Mouse (Mus musculus) embryonic facial prominence, embryonic 11.5 days (tissue): ENCODE results near the gene Hpd. TPM values are rescaled to one million over a fixed set of nuclear protein-coding genes. Genes with fewer than 3 reads are reported as not detected.
"Not testable (repeated sequence)": the region's sequence is repeated elsewhere in the genome, so short reads cannot be mapped to it uniquely, and the experiment has no call there.

ENCODE experiments used
- ATAC-seq: fragments of 200-750 bp; cut with Nextera tagmentation; replicated peaks from 2 replicates; pipeline ENCODE4 v1.8.0; 2017; ENCODE audit warnings: low read depth; ENCODE audit not compliant: insufficient number of reproducible peaks, low FRiP score, low TSS enrichment
- DNase-seq: peaks from one replicate; pipeline ENCODE4 v3.0.0-alpha.2; 2015; ENCODE audit warnings: low spot score
- H3K27ac ChIP-seq: fragments of 300-500 bp; sonication (generic); replicated peaks from 2 replicates; pipeline ENCODE4 v1.5.1; 2014; ENCODE audit warnings: mild to moderate bottlenecking, low read depth, low read length, control low read depth
- H3K27me3 ChIP-seq: fragments of 300-500 bp; sonication (generic); 2 replicates; pipeline ENCODE4 v1.6.1; 2014; ENCODE audit warnings: mild to moderate bottlenecking, low read length, moderate library complexity, mixed read lengths; ENCODE audit not compliant: control insufficient read depth, insufficient read depth
- H3K36me3 ChIP-seq: fragments of 300-500 bp; sonication (generic); replicated peaks from 2 replicates; pipeline ENCODE4 v1.6.1; 2014; ENCODE audit warnings: low read depth, mild to moderate bottlenecking, low read length, moderate library complexity, mixed read lengths; ENCODE audit not compliant: control insufficient read depth, insufficient read depth
- H3K4me1 ChIP-seq: fragments of 300-500 bp; sonication (generic); 2 replicates; pipeline ENCODE4 v1.6.1; 2014; ENCODE audit warnings: low read length, mixed read lengths; ENCODE audit not compliant: control insufficient read depth, insufficient read depth
- H3K4me2 ChIP-seq: fragments of 300-500 bp; sonication (generic); 2 replicates; pipeline ENCODE4 v1.6.1; 2014; ENCODE audit warnings: low read depth, mild to moderate bottlenecking, control low read depth, low read length, moderate library complexity
- H3K4me3 ChIP-seq: fragments of 300-500 bp; sonication (generic); 2 replicates; pipeline ENCODE4 v1.5.1; 2014; ENCODE audit warnings: low read depth, low read length, control low read depth
- H3K9ac ChIP-seq: fragments of 300-500 bp; sonication (generic); replicated peaks from 2 replicates; pipeline ENCODE4 v1.6.1; 2014; ENCODE audit warnings: mild to moderate bottlenecking, control low read depth, low read length
- H3K9me3 ChIP-seq: fragments of 300-500 bp; sonication (generic); replicated peaks from 2 replicates; pipeline ENCODE4 v1.6.1; 2016; ENCODE audit warnings: mild to moderate bottlenecking, low read length, inconsistent platforms, mixed read lengths; ENCODE audit not compliant: control insufficient read depth
- WGBS: fragments of 180-500 bp; shearing (Covaris S2); extraction: QIAGEN DNeasy Blood & Tissue Kit; methylation state at CpG from one replicate; pipeline ENCODE4 v1.1.7; 2014; 5-methylcytosine and 5-hydroxymethylcytosine counted together
- polyA plus RNA-seq: library from polyadenylated mRNA; unstranded; fragments of >200 nt; fragmentation: Nextera tagmentation; extraction: Ambion mirVana; gene quantifications from 2 replicates; pipeline ENCODE4 v1.2.1, GENCODE M21; 2014

Gene Hpd
- polyA plus RNA-seq: not detected in 2 replicates

DNA sequence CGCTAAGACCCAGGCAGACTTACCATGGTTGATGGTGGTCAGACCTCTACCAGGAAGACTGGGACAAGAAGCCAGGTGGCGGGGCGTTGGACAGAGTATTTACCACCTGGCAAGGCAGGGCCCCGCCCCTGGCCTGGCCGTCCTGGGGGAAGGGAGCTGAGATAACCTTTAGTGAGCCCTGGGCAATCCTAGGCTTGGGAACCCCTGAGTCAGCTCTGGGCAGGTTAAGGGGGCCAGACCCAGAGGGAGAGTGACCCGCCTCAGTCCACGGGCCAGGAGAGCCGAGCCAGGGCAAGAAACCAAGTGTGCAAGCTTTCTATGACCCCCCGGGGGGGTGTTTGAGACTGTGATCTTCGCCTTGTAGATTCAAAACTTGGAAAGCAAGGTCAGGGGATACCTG is at the start of gene Hpd:
Hpd (minus strand) TSS at position 77 of the 400 bp plus-strand sequence.
- Histone ChIP-seq H3K4me3 (no peak within 1 kb of the TSS), H3K27me3 (no peaks in the 10 kb centered on the region), H3K4me1 (no peaks in the 10 kb centered on the region), H3K27ac (no peak within 1 kb of the TSS), H3K36me3 (no peaks in the 10 kb centered on the region), H3K4me2 (no peak within 1 kb of the TSS), H3K9me3 (no peaks in the 10 kb centered on the region), H3K9ac (no peak within 1 kb of the TSS)
- WGBS: 84% methylated on average over 10 of the region's 10 CpGs
- ATAC-seq: no peak
- no peak for DNase-seq

DNA sequence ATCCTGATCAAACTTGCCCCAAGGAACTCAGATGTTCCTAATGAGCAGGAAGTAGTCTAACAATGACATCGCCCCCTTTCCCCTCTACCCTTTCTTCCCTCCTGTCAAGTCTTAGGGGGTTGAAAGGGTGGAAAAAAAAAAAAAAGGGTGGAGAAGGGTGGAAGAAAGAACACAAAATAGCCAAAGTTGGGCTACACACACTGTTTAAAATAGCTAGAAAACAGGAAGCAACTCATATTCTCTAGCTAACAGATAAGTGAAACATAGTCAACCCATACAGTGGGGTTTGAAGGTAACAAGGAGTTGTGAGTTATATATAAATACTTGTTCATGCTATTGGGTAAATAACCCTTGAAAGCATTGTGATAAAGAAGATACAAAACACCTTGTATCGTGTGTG is 49.7 kb upstream of the Hpd start:
- no peaks in the 10 kb centered on the region for H3K4me1 ChIP-seq

DNA sequence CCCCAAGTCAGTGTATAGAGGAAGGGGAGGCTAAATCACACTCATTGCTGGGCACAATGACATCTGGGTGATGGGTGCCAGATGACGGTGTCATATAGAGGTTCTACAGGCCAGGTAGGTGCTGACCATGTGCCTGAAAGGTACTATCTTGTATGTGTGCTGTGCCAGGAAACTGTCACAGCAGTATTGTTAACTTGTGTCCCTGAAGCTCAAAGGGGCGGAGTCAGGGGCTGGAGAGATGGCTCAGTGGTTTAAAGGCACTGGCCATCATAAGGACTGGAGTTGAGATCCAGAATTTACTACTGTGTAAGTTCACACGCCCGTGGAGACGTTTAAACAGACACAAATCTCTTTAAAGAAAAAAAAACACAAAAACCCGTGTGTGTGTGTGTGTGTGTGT is 46.8 kb upstream of the Hpd start:
- no peak overlapping the region for H3K4me3 ChIP-seq
- ATAC-seq (no peak), DNase-seq (no peak)
- H3K9ac ChIP-seq: no peak overlapping the region
- H3K4me2 ChIP-seq: no peak overlapping the region
- H3K27me3 ChIP-seq: no peaks in the 10 kb centered on the region
- H3K4me1 ChIP-seq: no peaks in the 10 kb centered on the region
- 89% methylated on average over 6 of the region's 6 CpGs for WGBS
- H3K9me3 ChIP-seq: no peaks in the 10 kb centered on the region
- no peaks in the 10 kb centered on the region for H3K36me3 ChIP-seq
- no peak overlapping the region for H3K27ac ChIP-seq

More for the DNA sequence above, 49.7 kb upstream of the Hpd start:
- 89% methylated on average over 2 of the region's 2 CpGs for WGBS
- ATAC-seq: no peak
- H3K4me2 ChIP-seq: no peak overlapping the region
- no peaks in the 10 kb centered on the region for H3K27me3 ChIP-seq
- no peak for DNase-seq
- no peaks in the 10 kb centered on the region for H3K9me3 ChIP-seq
- H3K4me3 ChIP-seq: no peak overlapping the region
- no peak overlapping the region for H3K27ac ChIP-seq
- no peak overlapping the region for H3K9ac ChIP-seq
- H3K36me3 ChIP-seq: no peaks in the 10 kb centered on the region

DNA sequence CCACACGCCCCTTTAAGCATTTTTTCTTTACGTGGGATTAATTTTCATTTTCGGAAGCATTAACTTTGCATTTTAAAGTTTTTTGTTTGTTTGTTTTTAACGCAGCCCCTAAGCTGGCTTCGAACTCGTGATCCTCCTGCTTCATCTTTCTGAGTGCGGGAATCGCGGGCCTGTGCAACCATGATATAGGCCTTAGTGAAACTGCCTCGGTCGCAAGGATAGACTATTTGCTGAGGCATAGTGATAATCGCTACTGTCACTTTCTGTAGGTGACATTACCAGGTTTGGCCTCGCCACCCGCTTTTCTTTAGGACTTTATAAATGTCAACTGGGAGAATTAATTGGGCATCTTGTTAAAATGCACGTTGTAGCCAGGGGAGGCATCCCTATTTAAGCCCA is 46.0 kb upstream of the Hpd start:
- Histone ChIP-seq H3K36me3 (no peaks in the 10 kb centered on the region), H3K4me3 (peak overlapping the region; percentile 81), H3K9me3 (no peaks in the 10 kb centered on the region), H3K27ac (no peak overlapping the region), H3K4me2 (peak overlapping the region; percentile 66), H3K27me3 (no peaks in the 10 kb centered on the region), H3K4me1 (no peaks in the 10 kb centered on the region), H3K9ac (peak overlapping the region; percentile 86)
- DNase-seq: no peak
- 9% methylated on average over 15 of the region's 15 CpGs for WGBS
- no peak for ATAC-seq

DNA sequence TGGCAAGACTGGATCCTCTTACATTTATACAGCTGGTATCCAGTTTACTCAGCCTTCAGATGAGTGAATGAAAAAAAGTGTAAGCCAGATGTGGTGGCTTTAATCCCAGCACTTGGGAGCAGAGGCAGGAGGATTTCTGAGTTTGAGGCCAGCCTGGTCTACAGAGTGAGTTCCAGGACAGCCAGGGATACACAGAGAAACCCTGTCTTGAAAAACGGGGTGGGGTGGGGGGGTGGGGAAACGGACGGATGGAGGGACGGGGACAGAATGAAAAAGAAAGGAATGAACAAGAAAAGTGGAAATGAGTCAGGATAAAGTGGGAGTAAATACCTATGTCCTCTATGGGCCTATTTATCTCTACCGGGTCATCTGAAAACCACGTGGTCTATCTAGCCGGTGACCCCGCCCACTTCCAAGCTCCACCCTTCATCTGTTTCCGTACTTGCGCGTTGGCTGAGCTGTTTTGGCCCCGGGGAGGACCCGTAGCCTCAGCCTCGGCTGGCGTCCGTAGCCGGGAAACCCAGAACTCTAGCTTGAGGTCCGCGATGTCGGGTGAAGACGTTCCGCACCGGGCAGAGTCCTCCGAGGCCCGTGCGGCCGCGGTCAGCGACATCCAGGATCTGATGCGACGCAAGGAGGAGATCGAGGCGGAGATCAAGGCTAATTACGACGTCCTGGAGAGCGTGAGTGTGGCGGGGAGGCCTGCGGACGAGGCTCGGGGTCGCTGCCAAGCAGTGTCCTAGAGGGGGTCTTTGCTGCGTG is 45.4 kb upstream of the Hpd start:
- peak; percentile 77 for ATAC-seq
- H3K9me3 ChIP-seq: no peaks in the 10 kb centered on the region
- peak overlapping the region; percentile 81 for H3K4me3 ChIP-seq
- WGBS: 3% methylated on average over 42 of the region's 42 CpGs
- H3K27ac ChIP-seq: no peak overlapping the region
- H3K4me2 ChIP-seq: peak overlapping the region; percentile 66
- peak; percentile 95 for DNase-seq
- no peaks in the 10 kb centered on the region for H3K4me1 ChIP-seq
- no peaks in the 10 kb centered on the region for H3K27me3 ChIP-seq
- H3K9ac ChIP-seq: peak overlapping the region; percentile 86
- H3K36me3 ChIP-seq: no peaks in the 10 kb centered on the region

DNA sequence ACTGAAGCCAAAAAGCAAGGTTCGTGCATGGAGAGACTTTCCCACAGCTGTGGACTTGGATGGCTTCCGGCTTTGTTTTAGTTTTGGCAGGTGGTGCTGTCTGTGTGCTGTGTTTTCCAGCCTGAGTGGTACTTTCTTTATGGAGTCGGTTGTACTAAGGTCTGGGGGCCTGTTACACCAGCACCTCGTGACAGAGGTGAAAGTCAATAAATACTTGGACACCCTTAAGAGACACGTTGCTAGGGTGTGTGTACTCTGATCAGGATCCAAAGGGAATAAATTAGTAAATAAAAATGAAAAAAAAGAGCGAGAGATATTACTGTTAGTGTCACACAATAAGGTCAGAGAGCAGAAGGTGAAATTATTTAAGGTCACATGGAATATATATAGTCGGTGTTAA is 44.3 kb upstream of the Hpd start:
- H3K27me3 ChIP-seq: no peaks in the 10 kb centered on the region
- H3K4me3 ChIP-seq: no peak overlapping the region
- H3K4me1 ChIP-seq: no peaks in the 10 kb centered on the region
- H3K36me3 ChIP-seq: no peaks in the 10 kb centered on the region
- H3K27ac ChIP-seq: no peak overlapping the region
- no peak overlapping the region for H3K9ac ChIP-seq
- H3K4me2 ChIP-seq: no peak overlapping the region
- ATAC-seq: no peak
- no peaks in the 10 kb centered on the region for H3K9me3 ChIP-seq
- DNase-seq: no peak
- WGBS: 90% methylated on average over 7 of the region's 7 CpGs

DNA sequence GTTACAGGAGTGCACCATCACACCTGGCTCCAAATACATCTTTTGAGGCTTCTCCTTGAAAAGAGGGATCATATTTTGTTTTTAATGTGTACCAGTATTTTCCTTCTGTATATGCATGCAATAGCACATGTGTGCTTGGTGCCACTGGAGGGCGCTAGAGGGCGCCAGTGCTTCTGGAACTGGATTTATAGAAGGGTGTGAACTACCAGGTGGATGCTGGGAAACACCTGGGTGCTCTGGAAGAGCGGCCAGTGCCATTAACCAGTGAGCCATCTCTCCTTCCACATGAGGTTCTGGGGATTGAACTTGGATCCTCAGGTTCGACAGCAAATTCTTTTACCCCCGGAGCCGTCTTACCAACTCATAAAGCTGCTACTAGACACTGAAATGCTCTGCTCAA is 41.3 kb upstream of the Hpd start:
- not testable (repeated sequence) for H3K36me3 ChIP-seq, H3K9ac ChIP-seq, H3K27ac ChIP-seq, DNase-seq, H3K4me3 ChIP-seq, H3K4me1 ChIP-seq, ATAC-seq, H3K9me3 ChIP-seq, H3K4me2 ChIP-seq, H3K27me3 ChIP-seq
- WGBS: 53% methylated on average over 6 of the region's 6 CpGs

DNA sequence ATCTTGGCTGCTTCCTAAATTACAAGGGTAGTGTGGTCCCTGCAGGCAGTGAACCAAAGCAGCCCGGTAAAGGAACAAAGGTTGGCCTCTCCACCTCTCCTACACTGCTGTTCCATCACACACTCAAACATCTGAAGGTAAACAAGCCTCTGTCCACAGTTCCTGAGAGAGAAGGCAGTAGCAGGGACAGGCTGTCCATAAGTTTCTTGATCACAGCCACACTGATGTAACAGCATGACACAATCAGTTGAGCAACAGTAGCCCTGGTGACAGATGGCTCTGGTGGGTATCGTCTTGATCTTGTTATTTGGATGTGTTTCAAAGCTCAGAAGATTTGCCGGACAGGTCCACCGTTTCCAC is 40.5 kb upstream of the Hpd start:
- Histone ChIP-seq H3K4me2 (no peak overlapping the region), H3K36me3 (no peaks in the 10 kb centered on the region), H3K4me1 (no peaks in the 10 kb centered on the region), H3K4me3 (no peak overlapping the region), H3K27ac (no peak overlapping the region), H3K27me3 (no peaks in the 10 kb centered on the region), H3K9ac (no peak overlapping the region), H3K9me3 (0 out of 2 replicates have a peak, but pooled peaks cover 2% of the 10 kb centered on the region)
- no peak for ATAC-seq
- no peak for DNase-seq
- WGBS: 76% methylated on average over 4 of the region's 4 CpGs
